Mouse (Mus musculus): ENCODE measurements around the gene Chd9. TPM values are rescaled to one million over a fixed set of nuclear protein-coding genes. Genes with fewer than 3 reads are reported as not detected.

Chd9 gene
- polyA plus RNA-seq, 1 experiment from 2014 or later: 117 TPM

DNA sequence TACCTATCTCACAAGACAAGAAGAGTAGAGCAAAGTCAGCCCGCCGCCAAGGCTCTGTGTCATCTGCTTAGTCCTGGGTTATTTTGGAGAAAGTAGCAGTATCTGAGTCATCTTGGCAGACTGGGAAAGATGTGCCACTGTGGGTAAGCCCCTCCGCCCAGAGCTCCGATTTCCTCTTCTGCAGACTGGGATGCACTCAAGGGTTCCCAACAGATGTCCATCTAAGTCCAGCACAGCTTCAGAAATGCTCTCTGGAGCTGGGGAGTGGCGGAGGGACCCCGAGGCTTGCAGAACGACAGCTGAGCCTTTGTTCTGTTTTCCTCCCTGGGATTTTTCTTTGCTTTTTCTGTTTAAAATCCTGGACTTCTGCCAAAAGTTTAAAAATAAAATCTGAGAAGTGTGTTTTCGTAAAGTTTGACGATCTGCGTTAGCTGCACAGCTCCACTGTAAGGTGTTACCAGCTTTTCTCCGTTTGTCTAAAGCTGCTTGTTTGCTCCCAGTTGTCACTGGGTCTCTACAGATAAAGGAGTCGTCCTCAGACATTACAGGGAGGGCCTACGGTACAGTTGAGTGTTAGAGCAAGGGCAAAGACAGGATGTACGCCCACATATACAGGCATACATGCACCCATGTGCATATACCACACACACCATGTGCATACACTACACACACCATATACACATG is 66.2 kb downstream of the Chd9 start:
- Histone ChIP-seq H3K4me1 (replicated peaks; ENCODE audit: insufficient read depth, low read length) (no peaks in the 10 kb centered on the region), H3K27ac (no peak overlapping the region), H3K4me3 (replicated peaks; ENCODE audit: low read depth, low read length) (no peak overlapping the region), H3K36me3 (ENCODE audit: insufficient read depth, low read length) (no peaks in the 10 kb centered on the region), H3K9ac (ENCODE audit: low read depth, low read length) (no peak overlapping the region), H3K9me3 (replicated peaks; ENCODE audit: low read length) (no peaks in the 10 kb centered on the region), H3K27me3 (ENCODE audit: insufficient read depth, low read length) (no peaks in the 10 kb centered on the region), H3K4me2 (ENCODE audit: low read length) (no peak overlapping the region)
- no peak for TF ChIP-seq CTCF (IDR thresholded peaks at IDR 0.05; ENCODE audit: low read depth)
- peak; percentile 40 for DNase-seq (ENCODE audit: low spot score)
- 47% methylated on average over 14 of the region's 14 CpGs for WGBS
- ATAC-seq (replicated peaks; ENCODE audit: low FRiP score, low read depth): no peak

DNA sequence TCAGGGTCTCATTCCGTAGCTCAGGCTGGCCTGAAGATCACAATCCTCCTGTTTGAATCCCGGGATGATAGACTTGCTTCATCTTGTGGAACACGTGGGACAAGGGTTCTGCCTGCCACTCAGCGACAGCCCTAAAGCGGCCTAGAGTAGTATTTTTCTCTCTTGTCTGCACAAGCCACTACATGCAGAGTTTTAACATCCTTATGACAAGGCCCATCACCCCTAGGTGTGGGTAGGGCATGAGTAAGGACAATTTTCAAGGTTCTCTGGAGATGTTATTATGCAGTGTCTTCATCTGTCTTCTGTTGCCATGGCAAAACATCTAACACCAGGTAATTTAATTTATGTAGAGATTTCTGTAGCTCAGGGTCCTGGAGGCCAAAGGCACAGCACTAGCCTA is 69.2 kb downstream of the Chd9 start:
- Histone ChIP-seq H3K27ac (no peak overlapping the region), H3K27me3 (ENCODE audit: insufficient read depth, low read length) (no peaks in the 10 kb centered on the region), H3K4me2 (ENCODE audit: low read length) (no peak overlapping the region), H3K4me1 (replicated peaks; ENCODE audit: insufficient read depth, low read length) (no peaks in the 10 kb centered on the region), H3K9ac (ENCODE audit: low read depth, low read length) (no peak overlapping the region), H3K9me3 (replicated peaks; ENCODE audit: low read length) (no peaks in the 10 kb centered on the region), H3K4me3 (replicated peaks; ENCODE audit: low read depth, low read length) (no peak overlapping the region), H3K36me3 (ENCODE audit: insufficient read depth, low read length) (no peaks in the 10 kb centered on the region)
- DNase-seq (ENCODE audit: low spot score): no peak
- TF ChIP-seq CTCF (IDR thresholded peaks at IDR 0.05; ENCODE audit: low read depth): no peak
- no peak for ATAC-seq (replicated peaks; ENCODE audit: low FRiP score, low read depth)
- 67% methylated on average over 5 of the region's 5 CpGs for WGBS

DNA sequence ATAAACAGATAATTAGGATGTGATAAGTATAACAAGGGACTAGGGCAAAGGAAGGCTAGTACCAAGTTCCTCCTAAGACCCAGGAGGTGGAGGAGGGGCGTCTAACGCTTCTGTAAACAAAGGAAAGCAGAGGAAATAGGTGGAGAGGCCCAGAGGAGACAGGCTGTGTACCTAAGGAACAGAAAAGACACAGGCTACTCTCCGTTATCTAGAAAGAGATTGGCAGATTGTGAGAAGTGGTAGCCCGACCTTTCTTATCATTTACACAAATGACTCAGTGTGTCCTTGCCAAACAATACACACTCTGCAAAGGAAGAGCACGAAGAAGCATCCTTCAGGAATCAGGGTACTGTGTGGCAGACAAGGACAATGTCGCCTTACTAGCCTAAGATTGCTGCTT is 70.4 kb downstream of the Chd9 start:
- ATAC-seq (replicated peaks; ENCODE audit: low FRiP score, low read depth): no peak
- 39% methylated on average over 6 of the region's 6 CpGs for WGBS
- DNase-seq (ENCODE audit: low spot score): no peak

DNA sequence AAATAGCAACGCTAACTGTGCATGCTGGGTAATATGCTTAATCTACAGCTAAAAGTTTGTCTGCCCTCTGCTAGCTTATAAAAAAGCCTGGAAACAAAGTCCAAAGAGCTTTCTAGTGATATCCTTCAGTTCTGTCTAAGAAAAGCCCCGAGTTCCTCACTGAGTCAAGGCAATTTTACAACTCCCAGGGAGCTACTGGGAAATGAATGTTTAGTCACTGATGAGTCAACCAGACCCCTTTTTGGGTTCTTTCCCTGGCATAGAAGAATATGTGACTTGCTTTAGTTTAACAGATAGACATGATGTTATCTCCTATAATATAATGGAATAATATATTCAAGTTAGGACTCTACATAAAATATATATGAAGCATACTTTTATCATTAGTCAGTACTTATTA is 73.8 kb downstream of the Chd9 start:
- DNase-seq (ENCODE audit: low spot score) (no peak), ATAC-seq (replicated peaks; ENCODE audit: low FRiP score, low read depth) (no peak)
- Histone ChIP-seq H3K4me1 (replicated peaks; ENCODE audit: insufficient read depth, low read length) (no peaks in the 10 kb centered on the region), H3K4me3 (replicated peaks; ENCODE audit: low read depth, low read length) (no peak overlapping the region), H3K9me3 (replicated peaks; ENCODE audit: low read length) (no peaks in the 10 kb centered on the region), H3K9ac (ENCODE audit: low read depth, low read length) (no peak overlapping the region), H3K27me3 (ENCODE audit: insufficient read depth, low read length) (no peaks in the 10 kb centered on the region), H3K36me3 (ENCODE audit: insufficient read depth, low read length) (no peaks in the 10 kb centered on the region), H3K4me2 (ENCODE audit: low read length) (no peak overlapping the region), H3K27ac (no peak overlapping the region)
- 63% methylated on average over 2 of the region's 2 CpGs for WGBS
- TF ChIP-seq CTCF (IDR thresholded peaks at IDR 0.05; ENCODE audit: low read depth): no peak

More for the DNA sequence above, 70.4 kb downstream of the Chd9 start:
- Histone ChIP-seq H3K27ac (no peak overlapping the region), H3K27me3 (ENCODE audit: insufficient read depth, low read length) (no peaks in the 10 kb centered on the region), H3K9ac (ENCODE audit: low read depth, low read length) (no peak overlapping the region), H3K4me2 (ENCODE audit: low read length) (no peak overlapping the region), H3K9me3 (replicated peaks; ENCODE audit: low read length) (no peaks in the 10 kb centered on the region), H3K4me1 (replicated peaks; ENCODE audit: insufficient read depth, low read length) (no peaks in the 10 kb centered on the region), H3K36me3 (ENCODE audit: insufficient read depth, low read length) (no peaks in the 10 kb centered on the region), H3K4me3 (replicated peaks; ENCODE audit: low read depth, low read length) (no peak overlapping the region)
- no peak for TF ChIP-seq CTCF (IDR thresholded peaks at IDR 0.05; ENCODE audit: low read depth)

DNA sequence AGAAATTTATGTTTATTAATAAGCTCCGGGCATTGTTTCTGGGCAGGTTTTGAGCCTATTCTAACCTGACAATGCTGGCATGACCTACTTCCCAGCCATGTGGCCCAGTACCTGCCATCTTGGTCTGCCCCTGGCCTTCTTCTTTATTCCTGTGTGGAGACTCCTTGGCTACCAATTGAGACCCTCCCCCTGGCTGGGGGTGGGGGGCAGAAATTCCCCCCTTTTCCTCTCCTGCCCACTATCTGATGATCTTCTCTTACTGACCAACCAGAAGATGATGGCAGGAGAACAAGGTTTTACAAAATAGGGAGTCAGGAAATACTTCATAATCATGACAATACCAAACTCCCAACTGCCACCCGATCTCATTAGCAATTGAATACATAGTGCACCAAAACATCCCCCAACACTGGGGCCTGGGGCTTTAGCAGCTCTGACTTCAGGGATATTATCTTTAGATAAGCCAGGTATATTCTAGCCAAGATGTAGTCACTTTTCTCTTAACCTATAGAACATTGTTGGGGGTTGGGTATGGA is 76.1 kb downstream of the Chd9 start:
- Histone ChIP-seq H3K27ac (no peak overlapping the region), H3K27me3 (ENCODE audit: insufficient read depth, low read length) (no peaks in the 10 kb centered on the region), H3K36me3 (ENCODE audit: insufficient read depth, low read length) (no peaks in the 10 kb centered on the region), H3K9me3 (replicated peaks; ENCODE audit: low read length) (no peaks in the 10 kb centered on the region), H3K4me2 (ENCODE audit: low read length) (no peak overlapping the region), H3K4me1 (replicated peaks; ENCODE audit: insufficient read depth, low read length) (no peaks in the 10 kb centered on the region), H3K4me3 (replicated peaks; ENCODE audit: low read depth, low read length) (no peak overlapping the region), H3K9ac (ENCODE audit: low read depth, low read length) (no peak overlapping the region)
- WGBS: 77% methylated on average over 2 of the region's 2 CpGs
- DNase-seq (ENCODE audit: low spot score) (no peak), ATAC-seq (replicated peaks; ENCODE audit: low FRiP score, low read depth) (no peak)
- no peak for TF ChIP-seq CTCF (IDR thresholded peaks at IDR 0.05; ENCODE audit: low read depth)

DNA sequence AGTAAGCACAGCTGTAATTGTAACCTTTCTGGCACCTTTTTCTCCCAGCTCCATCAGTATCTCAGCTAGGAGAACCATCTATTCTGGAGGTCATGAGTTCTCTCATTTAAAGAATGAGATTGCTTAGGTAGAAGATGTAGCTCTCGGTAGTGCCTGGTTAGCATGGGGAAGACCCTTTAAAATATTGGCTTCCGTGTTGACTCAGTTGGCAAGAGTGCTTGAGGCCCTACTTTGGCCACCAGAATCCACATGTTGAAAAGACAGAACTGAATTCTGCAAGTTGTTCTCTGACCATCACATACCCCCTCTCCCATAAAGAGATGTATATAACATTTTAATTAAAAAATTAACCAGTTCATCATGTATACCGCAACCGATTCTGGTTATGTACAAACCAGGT is 78.8 kb downstream of the Chd9 start:
- no peak overlapping the region for H3K9ac ChIP-seq (ENCODE audit: low read depth, low read length)
- ATAC-seq (replicated peaks; ENCODE audit: low FRiP score, low read depth) (no peak), DNase-seq (ENCODE audit: low spot score) (no peak)
- 94% methylated on average over 4 of the region's 4 CpGs for WGBS
- no peaks in the 10 kb centered on the region for H3K27me3 ChIP-seq (ENCODE audit: insufficient read depth, low read length)
- H3K4me1 ChIP-seq (replicated peaks; ENCODE audit: insufficient read depth, low read length): no peaks in the 10 kb centered on the region
- no peak overlapping the region for H3K4me3 ChIP-seq (replicated peaks; ENCODE audit: low read depth, low read length)
- no peak overlapping the region for H3K27ac ChIP-seq
- no peaks in the 10 kb centered on the region for H3K36me3 ChIP-seq (ENCODE audit: insufficient read depth, low read length)
- no peak for TF ChIP-seq CTCF (IDR thresholded peaks at IDR 0.05; ENCODE audit: low read depth)
- H3K4me2 ChIP-seq (ENCODE audit: low read length): no peak overlapping the region
- H3K9me3 ChIP-seq (replicated peaks; ENCODE audit: low read length): no peaks in the 10 kb centered on the region

DNA sequence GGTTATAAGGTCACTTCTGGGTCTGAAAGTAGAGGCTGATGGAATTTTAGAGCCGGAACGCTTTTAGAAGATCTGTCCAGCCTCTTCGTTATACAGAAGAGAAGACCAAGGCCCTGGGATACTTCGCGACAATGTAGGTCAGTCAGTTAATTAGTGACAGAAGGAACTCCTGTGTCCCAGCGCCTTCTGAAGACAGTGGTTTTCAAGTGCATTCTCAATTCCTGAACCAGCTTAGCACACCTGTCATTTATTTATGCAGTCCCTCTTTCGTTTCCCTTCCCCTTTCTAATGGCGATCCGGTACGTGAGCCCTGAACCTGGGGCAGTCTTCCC is 79.3 kb downstream of the Chd9 start:
- ATAC-seq (replicated peaks; ENCODE audit: low FRiP score, low read depth): peak; percentile 0; the same call in 1 of the 2 replicates
- H3K27me3 ChIP-seq (ENCODE audit: insufficient read depth, low read length): no peaks in the 10 kb centered on the region
- peak overlapping the region; percentile 92 for H3K27ac ChIP-seq
- peak overlapping the region; percentile 98 for H3K4me2 ChIP-seq (ENCODE audit: low read length)
- peak overlapping the region; percentile 82 for H3K4me3 ChIP-seq (replicated peaks; ENCODE audit: low read depth, low read length)
- H3K9me3 ChIP-seq (replicated peaks; ENCODE audit: low read length): no peaks in the 10 kb centered on the region
- H3K9ac ChIP-seq (ENCODE audit: low read depth, low read length): peak overlapping the region; percentile 74
- whole genome bisulfite sequencing: 19% methylated on average over 10 of the region's 10 CpGs
- H3K36me3 ChIP-seq (ENCODE audit: insufficient read depth, low read length): no peaks in the 10 kb centered on the region
- H3K4me1 ChIP-seq (replicated peaks; ENCODE audit: insufficient read depth, low read length): no peaks in the 10 kb centered on the region
- DNase-seq (ENCODE audit: low spot score): peak; percentile 42
- no peak for TF ChIP-seq CTCF (IDR thresholded peaks at IDR 0.05; ENCODE audit: low read depth)

Measured in kidney, postnatal 0 days (tissue).